Mouse (Mus musculus): ENCODE measurements around the gene Lrp11. TPM values are rescaled to one million over a fixed set of nuclear protein-coding genes. Genes with fewer than 3 reads are reported as not detected.

Lrp11 gene
- polyA plus RNA-seq, 1 experiment from 2014 or later: 0.28 TPM

GRCm38 (mm10) chr10:7663159-7664026 is 73.8 kb downstream of the Lrp11 start:
- peaks cover 24% of the 10 kb centered on the region for H3K4me1 ChIP-seq (ENCODE audit: insufficient read depth)
- H3K27ac ChIP-seq (ENCODE audit: low read depth): peak overlapping the region; percentile 93
- ATAC-seq (peak; percentile 90), DNase-seq (peak; percentile 93)
- no peaks in the 10 kb centered on the region for H3K27me3 ChIP-seq (ENCODE audit: insufficient read depth, low read length)
- under 1% methylated on average over 63 of the region's 64 CpGs for WGBS (ENCODE audit: insufficient replicate concordance)
- H3K9me3 ChIP-seq (ENCODE audit: low read length): no peaks in the 10 kb centered on the region
- TF ChIP-seq EP300 (IDR thresholded peaks at IDR 0.05; ENCODE audit: low read depth) (no peak; the same call in 1 of the 2 replicates), CTCF (IDR thresholded peaks at IDR 0.05; ENCODE audit: low read depth) (no peak)
- H3K9ac ChIP-seq (replicated peaks): peak overlapping the region; percentile 84
- H3K36me3 ChIP-seq (replicated peaks; ENCODE audit: insufficient read depth, low read length): no peaks in the 10 kb centered on the region
- H3K4me2 ChIP-seq (ENCODE audit: low read depth, low read length): peak overlapping the region; percentile 87
- peak overlapping the region; percentile 83 for H3K4me3 ChIP-seq (ENCODE audit: low read depth, low read length)

DNA sequence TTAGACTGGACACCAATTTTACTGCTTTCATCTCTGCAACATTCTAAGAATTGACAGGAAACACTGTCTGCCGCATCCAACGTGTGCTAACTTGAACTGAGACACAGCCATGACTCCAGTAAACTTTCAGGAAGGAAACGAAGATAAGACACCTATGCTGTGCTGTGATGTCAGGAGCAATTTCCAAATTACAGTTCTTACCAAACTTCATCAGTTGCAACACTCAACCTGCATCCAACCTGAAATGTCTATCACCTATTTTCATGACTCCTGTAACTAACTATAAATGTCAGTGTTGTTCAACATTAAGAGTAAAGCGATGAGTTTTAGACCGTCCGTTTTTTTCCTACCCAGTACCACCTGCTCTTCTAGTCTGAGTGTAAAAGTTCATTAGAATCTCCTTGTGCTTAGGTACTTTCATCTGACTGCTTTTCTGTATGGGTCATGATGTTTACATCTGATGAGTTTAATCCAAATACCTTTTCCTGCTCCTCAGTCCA is 74.5 kb downstream of the Lrp11 start:
- WGBS (ENCODE audit: insufficient replicate concordance): 38% methylated on average over 6 of the region's 6 CpGs
- no peaks in the 10 kb centered on the region for H3K9me3 ChIP-seq (ENCODE audit: low read length)
- H3K4me3 ChIP-seq (ENCODE audit: low read depth, low read length): peak overlapping the region; percentile 83
- no peak for DNase-seq
- no peaks in the 10 kb centered on the region for H3K27me3 ChIP-seq (ENCODE audit: insufficient read depth, low read length)
- no peaks in the 10 kb centered on the region for H3K36me3 ChIP-seq (replicated peaks; ENCODE audit: insufficient read depth, low read length)
- TF ChIP-seq EP300 (IDR thresholded peaks at IDR 0.05; ENCODE audit: low read depth): no peak
- TF ChIP-seq CTCF (IDR thresholded peaks at IDR 0.05; ENCODE audit: low read depth): no peak
- peaks cover 24% of the 10 kb centered on the region for H3K4me1 ChIP-seq (ENCODE audit: insufficient read depth)
- peak overlapping the region; percentile 93 for H3K27ac ChIP-seq (ENCODE audit: low read depth)
- H3K4me2 ChIP-seq (ENCODE audit: low read depth, low read length): peak overlapping the region; percentile 87
- H3K9ac ChIP-seq (replicated peaks): peak overlapping the region; percentile 84
- ATAC-seq: no peak

GRCm38 (mm10) chr10:7664889-7665288 is 75.3 kb downstream of the Lrp11 start:
- no peak for TF ChIP-seq CTCF (IDR thresholded peaks at IDR 0.05; ENCODE audit: low read depth)
- no peak for TF ChIP-seq EP300 (IDR thresholded peaks at IDR 0.05; ENCODE audit: low read depth)
- 77% methylated on average over 1 of the region's 1 CpGs for WGBS (ENCODE audit: insufficient replicate concordance)
- no peak for DNase-seq
- H3K4me1 ChIP-seq (ENCODE audit: insufficient read depth): peaks cover 20% of the 10 kb centered on the region
- no peaks in the 10 kb centered on the region for H3K27me3 ChIP-seq (ENCODE audit: insufficient read depth, low read length)
- peaks cover 2% of the 10 kb centered on the region; the same call in 1 of the 2 replicates for H3K36me3 ChIP-seq (replicated peaks; ENCODE audit: insufficient read depth, low read length)
- H3K9ac ChIP-seq (replicated peaks): no peak overlapping the region
- H3K27ac ChIP-seq (ENCODE audit: low read depth): peak overlapping the region; percentile 93; the same call in 1 of the 2 replicates
- ATAC-seq: no peak
- H3K4me3 ChIP-seq (ENCODE audit: low read depth, low read length): no peak overlapping the region
- H3K9me3 ChIP-seq (ENCODE audit: low read length): no peaks in the 10 kb centered on the region
- peak overlapping the region; percentile 87; the same call in 1 of the 2 replicates for H3K4me2 ChIP-seq (ENCODE audit: low read depth, low read length)

DNA sequence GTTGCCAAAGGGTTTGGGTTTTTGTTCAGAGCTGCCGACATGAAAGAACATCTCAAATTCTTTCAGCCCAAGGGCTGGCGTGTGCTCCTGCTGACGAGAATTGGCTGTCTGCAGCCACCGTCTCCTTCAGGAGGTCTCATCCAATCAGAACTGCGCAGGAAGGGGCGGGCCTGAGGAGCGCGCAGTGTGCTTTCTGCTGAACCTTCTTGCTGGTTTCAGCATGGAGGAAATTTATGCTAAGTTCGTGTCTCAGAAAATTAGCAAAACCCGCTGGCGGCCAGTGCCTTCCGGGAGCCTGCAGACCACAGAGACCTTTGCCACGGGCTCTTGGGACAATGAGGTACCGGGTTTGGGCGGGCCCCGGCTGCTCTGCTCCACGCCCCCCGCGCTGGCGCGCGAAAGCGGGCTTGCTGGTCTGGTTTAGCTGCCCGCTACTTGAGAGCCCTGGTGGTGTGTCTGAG is 77.8 kb downstream of the Lrp11 start, which contains the start of gene Nup43:
Gene Nup43 (plus strand): TSS at position 162 of the 461 bp plus-strand sequence.
- peak within 1 kb of the TSS; percentile 69 for H3K27ac ChIP-seq (ENCODE audit: low read depth)
- H3K36me3 ChIP-seq (replicated peaks; ENCODE audit: insufficient read depth, low read length): peaks cover 9% of the 10 kb centered on the region
- WGBS (ENCODE audit: insufficient replicate concordance): 0% methylated on average over 24 of the region's 24 CpGs
- peak within 1 kb of the TSS; percentile 72 for H3K4me2 ChIP-seq (ENCODE audit: low read depth, low read length)
- ATAC-seq (peak; percentile 61), DNase-seq (peak; percentile 92)
- H3K27me3 ChIP-seq (ENCODE audit: insufficient read depth, low read length): no peaks in the 10 kb centered on the region
- H3K4me1 ChIP-seq (ENCODE audit: insufficient read depth): peaks cover 15% of the 10 kb centered on the region
- peak within 1 kb of the TSS; percentile 68 for H3K9ac ChIP-seq (replicated peaks)
- no peak for TF ChIP-seq CTCF (IDR thresholded peaks at IDR 0.05; ENCODE audit: low read depth)
- TF ChIP-seq EP300 (IDR thresholded peaks at IDR 0.05; ENCODE audit: low read depth): no peak; the same call in 1 of the 2 replicates
- no peaks in the 10 kb centered on the region for H3K9me3 ChIP-seq (ENCODE audit: low read length)
- H3K4me3 ChIP-seq (ENCODE audit: low read depth, low read length): peak within 1 kb of the TSS; percentile 89

GRCm38 (mm10) chr10:7673673-7674072 is 84.1 kb downstream of the Lrp11 start:
- Histone ChIP-seq H3K9me3 (ENCODE audit: low read length) (no peaks in the 10 kb centered on the region), H3K4me3 (ENCODE audit: low read depth, low read length) (no peak overlapping the region), H3K4me2 (ENCODE audit: low read depth, low read length) (no peak overlapping the region), H3K27me3 (ENCODE audit: insufficient read depth, low read length) (no peaks in the 10 kb centered on the region), H3K4me1 (ENCODE audit: insufficient read depth) (no peaks in the 10 kb centered on the region; the same call in 1 of the 2 replicates), H3K36me3 (replicated peaks; ENCODE audit: insufficient read depth, low read length) (peaks cover 38% of the 10 kb centered on the region), H3K9ac (replicated peaks) (no peak overlapping the region), H3K27ac (ENCODE audit: low read depth) (no peak overlapping the region)
- WGBS (ENCODE audit: insufficient replicate concordance): 60% methylated on average over 1 of the region's 1 CpGs
- TF ChIP-seq EP300 (IDR thresholded peaks at IDR 0.05; ENCODE audit: low read depth) (no peak), CTCF (IDR thresholded peaks at IDR 0.05; ENCODE audit: low read depth) (peak; percentile 70)
- no peak for DNase-seq
- ATAC-seq: peak; percentile 71

Other genes with a start within 250 kb of the Lrp11 start
- gene Ulbp1, start 116.2 kb upstream of the Lrp11 start, polyA plus RNA-seq (2015; fragmentation: Nextera tagmentation; extraction: Ambion mirVana): 0.51 and 1.2 TPM in 2 replicates
- 12.4 and 13.7 TPM in 2 replicates for gene Nup43, start 77.7 kb downstream of the Lrp11 start, polyA plus RNA-seq (2015; fragmentation: Nextera tagmentation; extraction: Ambion mirVana)
- gene Pcmt1, start 91.3 kb downstream of the Lrp11 start, polyA plus RNA-seq (2015; fragmentation: Nextera tagmentation; extraction: Ambion mirVana): 64.8 and 67.2 TPM in 2 replicates
- 2.1 and 2.5 TPM in 2 replicates for gene Lats1, start 91.4 kb downstream of the Lrp11 start, polyA plus RNA-seq (2015; fragmentation: Nextera tagmentation; extraction: Ambion mirVana)
- 20.1 and 21.2 TPM in 2 replicates for gene Katna1, start 136.2 kb downstream of the Lrp11 start, polyA plus RNA-seq (2015; fragmentation: Nextera tagmentation; extraction: Ambion mirVana)
- 78.9 and 80.8 TPM in 2 replicates for gene Ginm1, start 203.0 kb downstream of the Lrp11 start, polyA plus RNA-seq (2015; fragmentation: Nextera tagmentation; extraction: Ambion mirVana)
- 14.1 and 14.2 TPM in 2 replicates for gene Ppil4, start 203.1 kb downstream of the Lrp11 start, polyA plus RNA-seq (2015; fragmentation: Nextera tagmentation; extraction: Ambion mirVana)
- 0.70 and 0.82 TPM in 2 replicates for gene Zc3h12d, start 242.7 kb downstream of the Lrp11 start, polyA plus RNA-seq (2015; fragmentation: Nextera tagmentation; extraction: Ambion mirVana)

Measured in liver, postnatal 0 days (tissue).